Mouse (Mus musculus) kidney, adult 2 months (tissue): ENCODE results near the gene Ptprd. TPM values are rescaled to one million over a fixed set of nuclear protein-coding genes. Genes with fewer than 3 reads are reported as not detected.

Experiments used
- DNase-seq: peaks from one replicate; pipeline ENCODE4 v3.0.0; 2021
- H3K27ac ChIP-seq: fragments of 200-500 bp; 2 replicates; pipeline ENCODE4 v1.5.1; 2012; ENCODE audit warnings: low read depth, low read length, control low read depth, inconsistent platforms; ENCODE audit not compliant: insufficient read depth
- H3K27me3 ChIP-seq: fragments of 200-500 bp; replicated peaks from 2 replicates; pipeline ENCODE4 v1.6.1; 2012; ENCODE audit warnings: mild to moderate bottlenecking, moderate library complexity, low read length, inconsistent platforms; ENCODE audit not compliant: control insufficient read depth, insufficient read depth
- H3K36me3 ChIP-seq: fragments of 200-500 bp; 2 replicates; pipeline ENCODE4 v1.6.1; 2012; ENCODE audit warnings: mild to moderate bottlenecking, moderate library complexity, low read length, inconsistent platforms; ENCODE audit not compliant: control insufficient read depth, insufficient read depth
- H3K4me1 ChIP-seq: fragments of 200-500 bp; 2 replicates; pipeline ENCODE4 v1.6.1; 2011; ENCODE audit warnings: low read length; ENCODE audit not compliant: control insufficient read depth, insufficient read depth
- H3K4me3 ChIP-seq: fragments of 200-500 bp; 2 replicates; pipeline ENCODE4 v1.5.1; 2011; ENCODE audit warnings: mild to moderate bottlenecking, low read depth, low read length, control low read depth; ENCODE audit not compliant: insufficient read depth
- CTCF ChIP-seq: fragments of 200-500 bp; conservative IDR thresholded peaks from 2 replicates; pipeline ENCODE4 v1.5.1; 2011; ENCODE audit warnings: low read depth, mild to moderate bottlenecking, control low read depth, low read length, moderate library complexity, mixed read lengths; ENCODE audit not compliant: insufficient read depth, insufficient read length
- POLR2A ChIP-seq: fragments of 200-500 bp; IDR thresholded peaks from one replicate; pipeline ENCODE4 v1.6.1; 2011; ENCODE audit warnings: low read depth, low read length, control low read depth
- WGBS: fragments of 180-500 bp; shearing (Covaris S2); methylation state at CpG from one replicate; pipeline ENCODE4 v1.1.7; 2018; 5-methylcytosine and 5-hydroxymethylcytosine counted together
- polyA plus RNA-seq: library from polyadenylated mRNA; depleted of rRNA; stranded (reverse); fragments of >200 nt; gene quantifications from 2 replicates; pipeline ENCODE4 v1.2.3, GENCODE M21; 2012

The Ptprd gene
- polyA plus RNA-seq, 1 experiment: 30.0 TPM

DNA sequence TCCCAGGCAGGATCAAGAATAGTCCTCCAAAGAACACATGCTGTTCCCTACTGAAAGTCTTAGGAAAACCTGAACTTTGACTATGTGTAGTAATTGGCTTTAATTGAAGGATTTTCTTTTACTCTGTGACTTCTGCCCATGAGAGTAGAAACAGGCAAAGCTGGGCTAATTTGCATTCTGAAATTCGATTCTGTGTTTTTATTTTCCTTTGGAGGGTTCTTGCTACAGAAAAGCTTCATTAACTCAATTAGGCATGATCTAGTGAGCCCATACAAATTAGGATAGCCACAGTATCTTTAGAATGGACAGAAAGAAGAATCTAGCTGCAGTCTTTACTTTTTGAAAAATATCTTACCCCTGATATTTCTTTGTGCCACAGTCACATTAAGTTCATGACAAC is 2021.0 kb downstream of the Ptprd start:
- no peaks in the 10 kb centered on the region for H3K36me3 ChIP-seq
- H3K4me1 ChIP-seq: no peaks in the 10 kb centered on the region
- H3K27me3 ChIP-seq: no peaks in the 10 kb centered on the region
- no peak for TF ChIP-seq POLR2A
- TF ChIP-seq CTCF: no peak
- H3K27ac ChIP-seq: no peak overlapping the region
- WGBS: 20% methylated on average over 1 of the region's 1 CpGs
- DNase-seq: no peak
- no peak overlapping the region for H3K4me3 ChIP-seq

- DNase-seq: no peak
- no peak overlapping the region for H3K27ac ChIP-seq
- H3K4me1 ChIP-seq: peaks cover 2% of the 10 kb centered on the region; the same call in 1 of the 2 replicates
- 90% methylated on average over 3 of the region's 3 CpGs for WGBS
- no peaks in the 10 kb centered on the region for H3K36me3 ChIP-seq
- TF ChIP-seq POLR2A: no peak
- TF ChIP-seq CTCF: no peak
- H3K27me3 ChIP-seq: no peaks in the 10 kb centered on the region
- no peak overlapping the region for H3K4me3 ChIP-seq
Observed at GRCm38 (mm10) chr4:76183095-76183494, 2028.7 kb downstream of the Ptprd start.

DNA sequence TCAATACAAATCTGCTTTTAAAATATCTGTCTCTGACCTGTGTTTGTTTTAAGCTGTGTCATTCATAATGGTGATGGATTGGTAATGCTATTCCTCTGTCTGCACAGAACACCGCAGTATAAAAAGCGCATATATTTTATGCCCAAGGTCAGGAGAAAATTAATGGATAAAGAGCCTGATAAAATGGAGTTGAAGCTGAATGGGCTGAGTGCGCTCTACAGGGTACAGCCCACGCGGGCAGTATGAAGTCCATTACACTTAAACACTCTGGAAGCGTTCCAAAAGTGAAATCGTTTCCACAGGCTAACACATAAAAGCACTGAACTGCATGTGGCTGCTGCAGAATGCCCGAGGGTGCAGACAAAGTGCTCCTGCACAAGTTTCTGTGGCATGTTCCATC is 2032.3 kb downstream of the Ptprd start:
- no peak overlapping the region for H3K27ac ChIP-seq
- TF ChIP-seq POLR2A: no peak
- TF ChIP-seq CTCF: no peak
- peak; percentile 24 for DNase-seq
- H3K36me3 ChIP-seq: no peaks in the 10 kb centered on the region
- H3K4me3 ChIP-seq: no peak overlapping the region
- no peaks in the 10 kb centered on the region for H3K27me3 ChIP-seq
- peaks cover 2% of the 10 kb centered on the region; the same call in 1 of the 2 replicates for H3K4me1 ChIP-seq
- WGBS: 44% methylated on average over 8 of the region's 8 CpGs

- Histone ChIP-seq H3K27ac (no peak overlapping the region), H3K4me1 (peaks cover 2% of the 10 kb centered on the region; the same call in 1 of the 2 replicates), H3K27me3 (no peaks in the 10 kb centered on the region), H3K36me3 (no peaks in the 10 kb centered on the region), H3K4me3 (no peak overlapping the region)
- no peak for DNase-seq
- TF ChIP-seq POLR2A: no peak
- TF ChIP-seq CTCF: no peak
- WGBS: 90% methylated on average over 1 of the region's 1 CpGs
Observed at GRCm38 (mm10) chr4:76175086-76175485, 2036.7 kb downstream of the Ptprd start.

DNA sequence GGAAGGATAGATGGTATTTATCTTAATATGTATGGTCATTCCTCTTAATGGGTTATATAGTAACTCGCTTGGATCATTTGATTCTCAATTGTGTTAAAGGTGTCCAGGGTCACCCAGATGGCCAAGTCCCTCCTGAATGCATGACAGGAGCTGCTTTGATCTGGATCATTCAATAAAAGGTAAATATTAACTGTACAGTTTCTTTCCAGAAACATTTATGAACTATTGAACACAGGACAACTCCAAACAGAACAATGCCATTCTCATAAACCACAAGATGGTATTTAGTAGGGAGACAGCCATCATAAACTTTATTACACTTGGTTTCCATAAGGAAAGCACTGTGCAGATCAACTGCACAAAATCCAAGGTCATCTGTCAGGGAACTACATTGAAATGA is 2056.0 kb downstream of the Ptprd start:
- DNase-seq: no peak
- Histone ChIP-seq H3K27ac (no peak overlapping the region), H3K4me3 (no peak overlapping the region), H3K36me3 (no peaks in the 10 kb centered on the region), H3K27me3 (no peaks in the 10 kb centered on the region), H3K4me1 (no peaks in the 10 kb centered on the region)
- TF ChIP-seq POLR2A: no peak
- TF ChIP-seq CTCF: no peak
- WGBS: 52% methylated on average over 1 of the region's 1 CpGs

- Histone ChIP-seq H3K4me1 (no peaks in the 10 kb centered on the region), H3K36me3 (no peaks in the 10 kb centered on the region), H3K4me3 (no peak overlapping the region), H3K27me3 (no peaks in the 10 kb centered on the region), H3K27ac (no peak overlapping the region)
- peak; percentile 23 for DNase-seq
- no peak for TF ChIP-seq CTCF
- TF ChIP-seq POLR2A: no peak
- WGBS: 35% methylated on average over 2 of the region's 2 CpGs
Observed at GRCm38 (mm10) chr4:76154190-76154589, 2057.6 kb downstream of the Ptprd start.

- WGBS: 69% methylated on average over 4 of the region's 4 CpGs
Observed at GRCm38 (mm10) chr4:76144925-76145324, 2066.8 kb downstream of the Ptprd start.

More at GRCm38 (mm10) chr4:76144925-76145324, 2066.8 kb downstream of the Ptprd start:
- H3K27ac ChIP-seq: no peak overlapping the region
- TF ChIP-seq CTCF (no peak), POLR2A (no peak)
- no peak overlapping the region for H3K4me3 ChIP-seq
- no peaks in the 10 kb centered on the region for H3K4me1 ChIP-seq
- no peaks in the 10 kb centered on the region for H3K27me3 ChIP-seq
- no peaks in the 10 kb centered on the region for H3K36me3 ChIP-seq
- no peak for DNase-seq
